Mouse (Mus musculus) urinary bladder, adult 2 months (tissue): ENCODE measurements around the gene Slc25a1. TPM values are rescaled to one million over a fixed set of nuclear protein-coding genes. Genes with fewer than 3 reads are reported as not detected.
"Not testable (repeated sequence)": the region's sequence is repeated elsewhere in the genome, so short reads cannot be mapped to it uniquely, and the experiment has no call there.

Experiments
- DNase-seq: peaks from one replicate; pipeline ENCODE4 v3.0.0; 2022; ENCODE audit warnings: low spot score
- polyA plus RNA-seq: library from polyadenylated mRNA; depleted of rRNA; stranded (reverse); fragments of >200 nt; gene quantifications from 2 replicates; pipeline ENCODE4 v1.2.3, GENCODE M21; 2012; rRNA removed

Slc25a1 gene
- 67.3 and 77.5 TPM in 2 replicates for polyA plus RNA-seq

- DNase-seq: peak; percentile 76
Measured at GRCm38 (mm10) chr16:17928087-17928580, at the start of gene Slc25a1. TSS of gene Slc25a1 (minus strand) at chr16:17928219.

GRCm38 (mm10) chr16:17971853-17972252 is 43.8 kb upstream of the Slc25a1 start:
- no peak for DNase-seq

GRCm38 (mm10) chr16:17962091-17962490 is 34.1 kb upstream of the Slc25a1 start:
- DNase-seq: no peak

GRCm38 (mm10) chr16:17956052-17956638 is 28.1 kb upstream of the Slc25a1 start:
- DNase-seq: not testable (repeated sequence)

GRCm38 (mm10) chr16:17951618-17952017 is 23.6 kb upstream of the Slc25a1 start:
- DNase-seq: no peak

GRCm38 (mm10) chr16:17950068-17950467 is 22.0 kb upstream of the Slc25a1 start:
- no peak for DNase-seq

GRCm38 (mm10) chr16:17949421-17949877 is 21.4 kb upstream of the Slc25a1 start:
- no peak for DNase-seq

GRCm38 (mm10) chr16:17945081-17945831 is 17.2 kb upstream of the Slc25a1 start:
- DNase-seq: no peak

- no peak for DNase-seq
Measured at GRCm38 (mm10) chr16:17943466-17943865, 15.4 kb upstream of the Slc25a1 start.

GRCm38 (mm10) chr16:17939255-17939751 is 11.3 kb upstream of the Slc25a1 start:
- no peak for DNase-seq

- no peak for DNase-seq
Measured at GRCm38 (mm10) chr16:17938821-17939220, 10.8 kb upstream of the Slc25a1 start.

GRCm38 (mm10) chr16:17938187-17938586 is 10.2 kb upstream of the Slc25a1 start:
- no peak for DNase-seq

- DNase-seq: no peak
Measured at GRCm38 (mm10) chr16:17936776-17937175, 8.8 kb upstream of the Slc25a1 start.

- no peak for DNase-seq
Measured at GRCm38 (mm10) chr16:17934445-17934910, 6.5 kb upstream of the Slc25a1 start.

- DNase-seq: no peak
Measured at GRCm38 (mm10) chr16:17933594-17934444, 5.8 kb upstream of the Slc25a1 start.

GRCm38 (mm10) chr16:17931906-17932460 is 4.0 kb upstream of the Slc25a1 start:
- DNase-seq: no peak

GRCm38 (mm10) chr16:17929631-17930030 is 1.6 kb upstream of the Slc25a1 start:
- no peak for DNase-seq

GRCm38 (mm10) chr16:17929211-17929610 is 1.2 kb upstream of the Slc25a1 start:
- DNase-seq: no peak

- peak; percentile 50 for DNase-seq
Measured at GRCm38 (mm10) chr16:17928627-17929104, 647 bp upstream of the Slc25a1 start.

GRCm38 (mm10) chr16:17927351-17928082 is 502 bp downstream of the Slc25a1 start:
- peak; percentile 39 for DNase-seq

GRCm38 (mm10) chr16:17922163-17922538 is 5.9 kb downstream of the Slc25a1 start:
- DNase-seq: no peak
